Mouse (Mus musculus): ENCODE results near the gene A630001G21Rik. TPM values are rescaled to one million over a fixed set of nuclear protein-coding genes. Genes with fewer than 3 reads are reported as not detected.
"Not testable (repeated sequence)": the region's sequence is repeated elsewhere in the genome, so short reads cannot be mapped to it uniquely, and the experiment has no call there.

Gene A630001G21Rik
- polyA plus RNA-seq (2014; fragmentation: Nextera tagmentation; extraction: Ambion mirVana) = 0.87 and 1.8 TPM in 2 replicates

DNA sequence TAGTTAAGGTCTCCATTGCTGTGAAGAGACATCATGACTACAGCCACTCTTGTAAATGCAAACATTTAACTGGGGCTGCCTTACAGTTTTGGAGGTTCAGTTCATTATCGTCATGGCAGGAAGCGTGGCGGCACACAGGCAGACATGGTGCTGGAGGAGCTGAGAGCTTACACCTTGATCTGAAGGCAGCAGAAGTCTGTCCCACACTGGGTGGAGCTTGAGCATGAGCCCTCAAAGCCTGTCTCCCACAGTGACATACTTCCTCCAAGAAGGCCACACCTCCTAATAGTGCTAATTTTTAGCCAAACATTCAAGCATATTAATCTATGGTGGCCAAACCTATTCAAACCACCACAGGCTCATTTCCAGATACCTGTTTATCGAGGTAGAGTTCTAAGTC is at the start of gene A630001G21Rik:
Gene A630001G21Rik, minus strand, starts transcription at position 208 of the 400 bp plus-strand sequence.
- no peaks in the 10 kb centered on the region for H3K36me3 ChIP-seq (ENCODE audit: control insufficient read depth, insufficient read depth, low read length)
- no peak within 1 kb of the TSS for H3K27ac ChIP-seq (ENCODE audit: low read depth, low read length)
- no peaks in the 10 kb centered on the region for H3K27me3 ChIP-seq (ENCODE audit: control insufficient read depth, insufficient read depth, low read length)
- no peak for ATAC-seq (ENCODE audit: low FRiP score, low TSS enrichment)
- WGBS = 94% methylated on average over 4 of the region's 4 CpGs
- no peak within 1 kb of the TSS for H3K9ac ChIP-seq (ENCODE audit: low read depth, low read length)
- no peak within 1 kb of the TSS for H3K4me2 ChIP-seq (replicated peaks; ENCODE audit: low read depth, low read length)
- H3K9me3 ChIP-seq (ENCODE audit: control insufficient read depth, low read length) = no peaks in the 10 kb centered on the region
- H3K4me3 ChIP-seq (ENCODE audit: low read length) = no peak within 1 kb of the TSS
- no peaks in the 10 kb centered on the region for H3K4me1 ChIP-seq (ENCODE audit: control insufficient read depth, insufficient read depth, low read length)

DNA sequence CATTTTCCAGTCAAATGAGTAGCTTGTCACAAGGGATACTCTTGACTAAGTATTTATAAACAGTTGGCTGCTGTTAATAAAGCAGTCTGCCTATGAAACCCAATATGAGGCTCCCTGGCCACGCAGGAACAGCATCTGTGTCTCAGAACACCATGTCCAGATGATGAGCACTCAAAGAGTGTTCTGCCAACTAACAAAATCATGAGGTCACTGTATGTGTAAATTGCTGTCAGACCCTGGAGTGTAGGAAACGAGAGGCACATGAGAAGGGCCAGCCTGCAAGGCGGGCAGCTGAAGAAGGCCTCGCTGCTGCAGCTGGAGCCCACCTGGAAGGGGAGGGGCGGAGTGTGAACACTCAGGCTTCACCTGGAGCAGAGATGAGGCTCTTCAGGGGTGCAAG is 48.7 kb upstream of the A630001G21Rik start:
- no peak for ATAC-seq (ENCODE audit: low FRiP score, low TSS enrichment)
- no peaks in the 10 kb centered on the region for H3K27me3 ChIP-seq (ENCODE audit: control insufficient read depth, insufficient read depth, low read length)
- WGBS = 79% methylated on average over 5 of the region's 5 CpGs
- H3K36me3 ChIP-seq (ENCODE audit: control insufficient read depth, insufficient read depth, low read length) = peaks cover 14% of the 10 kb centered on the region; the same call in 1 of the 2 replicates
- no peak overlapping the region for H3K4me2 ChIP-seq (replicated peaks; ENCODE audit: low read depth, low read length)
- H3K4me3 ChIP-seq (ENCODE audit: low read length) = no peak overlapping the region
- H3K9me3 ChIP-seq (ENCODE audit: control insufficient read depth, low read length) = no peaks in the 10 kb centered on the region
- H3K27ac ChIP-seq (ENCODE audit: low read depth, low read length) = no peak overlapping the region
- H3K4me1 ChIP-seq (ENCODE audit: control insufficient read depth, insufficient read depth, low read length) = no peaks in the 10 kb centered on the region
- H3K9ac ChIP-seq (ENCODE audit: low read depth, low read length) = no peak overlapping the region

DNA sequence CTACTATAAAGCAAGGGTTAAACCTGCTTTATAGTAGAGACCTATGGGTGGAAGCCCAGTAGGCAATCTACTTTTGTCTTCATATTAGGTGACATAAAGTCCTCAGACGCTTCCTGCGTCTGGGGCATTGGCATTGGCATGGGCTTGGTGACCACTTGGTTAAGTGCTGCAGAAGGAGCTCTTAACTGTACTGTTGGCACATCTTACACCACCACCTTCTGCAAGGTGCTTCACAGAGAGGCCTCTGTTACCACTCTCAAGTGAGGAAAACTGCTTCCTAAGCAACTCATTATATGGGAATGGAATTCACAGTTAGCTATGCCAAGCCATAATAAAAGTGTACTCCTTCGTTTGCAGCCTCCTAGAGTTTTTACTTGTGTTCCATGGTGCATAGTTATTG is 46.5 kb upstream of the A630001G21Rik start:
- H3K4me1 ChIP-seq (ENCODE audit: control insufficient read depth, insufficient read depth, low read length) = no peaks in the 10 kb centered on the region
- WGBS = 89% methylated on average over 3 of the region's 3 CpGs
- H3K4me2 ChIP-seq (replicated peaks; ENCODE audit: low read depth, low read length) = no peak overlapping the region
- H3K9ac ChIP-seq (ENCODE audit: low read depth, low read length) = no peak overlapping the region
- no peak overlapping the region for H3K27ac ChIP-seq (ENCODE audit: low read depth, low read length)
- peaks cover 26% of the 10 kb centered on the region for H3K36me3 ChIP-seq (ENCODE audit: control insufficient read depth, insufficient read depth, low read length)
- no peak overlapping the region for H3K4me3 ChIP-seq (ENCODE audit: low read length)
- H3K27me3 ChIP-seq (ENCODE audit: control insufficient read depth, insufficient read depth, low read length) = no peaks in the 10 kb centered on the region
- H3K9me3 ChIP-seq (ENCODE audit: control insufficient read depth, low read length) = no peaks in the 10 kb centered on the region
- no peak for ATAC-seq (ENCODE audit: low FRiP score, low TSS enrichment)

DNA sequence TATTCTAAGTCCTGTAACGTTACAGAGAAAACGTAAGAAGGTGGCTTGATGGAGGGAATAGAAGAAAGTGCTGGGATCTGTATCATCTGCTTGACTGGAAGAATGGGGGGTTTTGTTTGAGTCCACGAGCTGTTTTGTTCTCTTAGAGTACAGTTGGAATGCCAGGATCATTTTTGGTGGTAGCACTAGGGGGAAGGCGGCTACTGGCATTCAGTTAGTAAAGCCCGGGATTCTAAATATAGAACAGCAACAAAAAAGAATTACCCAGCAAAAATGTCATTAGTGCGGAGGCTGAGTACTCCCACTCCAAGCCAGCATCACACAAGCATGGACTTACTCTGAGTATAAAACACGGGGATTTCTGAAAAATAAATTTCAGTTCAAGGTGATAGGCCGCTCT is 43.8 kb upstream of the A630001G21Rik start:
- 89% methylated on average over 8 of the region's 8 CpGs for WGBS
- no peak overlapping the region for H3K4me3 ChIP-seq (ENCODE audit: low read length)
- no peak overlapping the region for H3K27ac ChIP-seq (ENCODE audit: low read depth, low read length)
- H3K4me2 ChIP-seq (replicated peaks; ENCODE audit: low read depth, low read length) = no peak overlapping the region
- no peaks in the 10 kb centered on the region for H3K27me3 ChIP-seq (ENCODE audit: control insufficient read depth, insufficient read depth, low read length)
- H3K36me3 ChIP-seq (ENCODE audit: control insufficient read depth, insufficient read depth, low read length) = peaks cover 36% of the 10 kb centered on the region
- H3K9ac ChIP-seq (ENCODE audit: low read depth, low read length) = no peak overlapping the region
- ATAC-seq (ENCODE audit: low FRiP score, low TSS enrichment) = no peak
- no peaks in the 10 kb centered on the region for H3K4me1 ChIP-seq (ENCODE audit: control insufficient read depth, insufficient read depth, low read length)
- no peaks in the 10 kb centered on the region for H3K9me3 ChIP-seq (ENCODE audit: control insufficient read depth, low read length)

DNA sequence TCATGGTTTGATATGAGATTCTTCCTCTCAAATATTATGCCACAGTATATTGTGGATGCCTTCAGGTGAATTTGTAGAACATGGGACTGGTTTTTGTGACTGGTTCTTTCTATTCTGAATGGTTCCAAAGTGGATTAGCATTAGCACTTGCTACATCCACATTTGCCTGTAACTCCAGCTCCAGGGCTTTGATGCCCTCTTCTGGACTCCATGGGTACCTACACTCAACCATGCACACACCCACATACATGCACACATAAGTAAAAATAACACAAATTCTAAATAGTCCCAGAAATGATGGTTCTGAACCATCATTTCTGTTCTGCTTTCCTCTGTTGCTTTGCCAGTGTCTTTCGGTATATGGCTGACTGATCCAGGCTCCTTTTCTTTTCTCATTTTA is 41.3 kb upstream of the A630001G21Rik start:
- Histone ChIP-seq H3K27me3 (ENCODE audit: control insufficient read depth, insufficient read depth, low read length) (no peaks in the 10 kb centered on the region), H3K9ac (ENCODE audit: low read depth, low read length) (no peak overlapping the region), H3K4me3 (ENCODE audit: low read length) (no peak overlapping the region), H3K9me3 (ENCODE audit: control insufficient read depth, low read length) (no peaks in the 10 kb centered on the region), H3K27ac (ENCODE audit: low read depth, low read length) (no peak overlapping the region), H3K4me2 (replicated peaks; ENCODE audit: low read depth, low read length) (no peak overlapping the region), H3K4me1 (ENCODE audit: control insufficient read depth, insufficient read depth, low read length) (no peaks in the 10 kb centered on the region), H3K36me3 (ENCODE audit: control insufficient read depth, insufficient read depth, low read length) (peaks cover 36% of the 10 kb centered on the region)
- WGBS = 94% methylated on average over 1 of the region's 1 CpGs
- ATAC-seq (ENCODE audit: low FRiP score, low TSS enrichment) = no peak

DNA sequence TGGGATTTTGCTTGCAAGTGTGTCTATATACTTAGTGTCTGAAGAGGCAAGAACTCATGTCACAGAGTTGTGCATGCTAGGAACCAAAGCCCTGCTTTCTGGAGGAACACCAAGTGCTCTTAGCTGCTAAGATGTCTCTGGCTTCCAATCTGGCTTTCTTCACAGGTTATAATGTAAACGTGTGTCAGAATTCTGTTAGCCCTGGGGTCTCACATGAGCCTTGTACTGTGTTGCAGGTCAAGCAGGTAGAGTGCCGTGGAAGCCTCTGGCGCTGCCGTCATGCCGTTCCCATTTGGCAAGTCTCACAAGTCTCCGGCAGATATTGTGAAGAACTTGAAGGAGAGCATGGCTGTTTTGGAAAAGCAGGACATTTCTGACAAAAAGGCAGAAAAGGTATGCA is 39.7 kb upstream of the A630001G21Rik start:
- no peak for ATAC-seq (ENCODE audit: low FRiP score, low TSS enrichment)
- no peak overlapping the region for H3K4me3 ChIP-seq (ENCODE audit: low read length)
- H3K4me2 ChIP-seq (replicated peaks; ENCODE audit: low read depth, low read length) = no peak overlapping the region
- H3K36me3 ChIP-seq (ENCODE audit: control insufficient read depth, insufficient read depth, low read length) = peaks cover 33% of the 10 kb centered on the region
- H3K9me3 ChIP-seq (ENCODE audit: control insufficient read depth, low read length) = no peaks in the 10 kb centered on the region
- WGBS = 97% methylated on average over 6 of the region's 6 CpGs
- no peak overlapping the region for H3K9ac ChIP-seq (ENCODE audit: low read depth, low read length)
- H3K27me3 ChIP-seq (ENCODE audit: control insufficient read depth, insufficient read depth, low read length) = no peaks in the 10 kb centered on the region
- no peak overlapping the region for H3K27ac ChIP-seq (ENCODE audit: low read depth, low read length)
- H3K4me1 ChIP-seq (ENCODE audit: control insufficient read depth, insufficient read depth, low read length) = 0 out of 2 replicates have a peak, but pooled peaks cover 2% of the 10 kb centered on the region

DNA sequence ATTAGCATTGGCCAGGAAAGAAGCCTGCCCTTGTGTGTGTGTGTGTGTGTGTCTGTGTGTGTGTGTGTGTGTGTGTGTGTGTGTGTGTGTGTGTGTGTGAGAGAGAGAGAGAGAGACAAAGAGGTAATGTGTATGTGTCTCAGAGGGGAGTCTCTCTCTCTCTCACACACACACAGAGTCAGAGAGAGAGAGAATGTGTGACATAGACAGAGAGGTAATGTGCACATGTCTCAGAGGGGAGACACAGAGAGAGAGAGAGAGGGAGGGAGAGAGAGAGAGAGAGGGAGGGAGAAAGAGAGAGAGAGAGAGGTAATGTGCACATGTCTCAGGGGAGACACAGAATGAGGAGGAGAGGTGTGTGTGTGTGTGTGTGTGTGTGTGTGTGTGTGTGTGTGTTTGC is 35.8 kb upstream of the A630001G21Rik start:
- ATAC-seq (ENCODE audit: low FRiP score, low TSS enrichment); H3K4me1 ChIP-seq (ENCODE audit: control insufficient read depth, insufficient read depth, low read length); H3K9me3 ChIP-seq (ENCODE audit: control insufficient read depth, low read length); H3K36me3 ChIP-seq (ENCODE audit: control insufficient read depth, insufficient read depth, low read length); H3K27ac ChIP-seq (ENCODE audit: low read depth, low read length); H3K4me3 ChIP-seq (ENCODE audit: low read length); H3K9ac ChIP-seq (ENCODE audit: low read depth, low read length); H3K4me2 ChIP-seq (replicated peaks; ENCODE audit: low read depth, low read length); H3K27me3 ChIP-seq (ENCODE audit: control insufficient read depth, insufficient read depth, low read length): not testable (repeated sequence)

DNA sequence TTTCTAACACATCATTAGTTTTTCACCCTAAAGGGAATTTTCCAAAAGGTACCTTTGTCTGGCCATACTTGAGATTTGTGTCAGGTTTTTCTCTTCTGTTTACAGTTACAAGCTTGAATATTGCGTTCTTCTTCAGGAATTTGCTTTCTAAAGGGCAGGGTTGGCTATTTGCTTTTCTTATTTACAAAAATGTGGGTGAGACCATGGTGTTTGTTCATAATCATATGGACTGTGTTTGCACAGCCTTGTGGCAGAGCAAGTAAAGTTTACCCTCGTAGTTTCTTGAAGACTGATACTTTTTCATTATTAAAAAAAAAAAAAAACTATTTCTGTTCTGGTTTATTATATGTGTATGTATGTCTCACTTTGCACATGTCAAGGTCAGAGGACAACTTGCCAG is 32.3 kb upstream of the A630001G21Rik start:
- Histone ChIP-seq H3K27me3 (ENCODE audit: control insufficient read depth, insufficient read depth, low read length) (no peaks in the 10 kb centered on the region), H3K9me3 (ENCODE audit: control insufficient read depth, low read length) (no peaks in the 10 kb centered on the region), H3K27ac (ENCODE audit: low read depth, low read length) (no peak overlapping the region), H3K36me3 (ENCODE audit: control insufficient read depth, insufficient read depth, low read length) (no peaks in the 10 kb centered on the region), H3K4me3 (ENCODE audit: low read length) (no peak overlapping the region), H3K4me1 (ENCODE audit: control insufficient read depth, insufficient read depth, low read length) (peaks cover 6% of the 10 kb centered on the region; the same call in 1 of the 2 replicates), H3K9ac (ENCODE audit: low read depth, low read length) (no peak overlapping the region), H3K4me2 (replicated peaks; ENCODE audit: low read depth, low read length) (no peak overlapping the region)
- WGBS = 85% methylated on average over 2 of the region's 2 CpGs
- no peak for ATAC-seq (ENCODE audit: low FRiP score, low TSS enrichment)

DNA sequence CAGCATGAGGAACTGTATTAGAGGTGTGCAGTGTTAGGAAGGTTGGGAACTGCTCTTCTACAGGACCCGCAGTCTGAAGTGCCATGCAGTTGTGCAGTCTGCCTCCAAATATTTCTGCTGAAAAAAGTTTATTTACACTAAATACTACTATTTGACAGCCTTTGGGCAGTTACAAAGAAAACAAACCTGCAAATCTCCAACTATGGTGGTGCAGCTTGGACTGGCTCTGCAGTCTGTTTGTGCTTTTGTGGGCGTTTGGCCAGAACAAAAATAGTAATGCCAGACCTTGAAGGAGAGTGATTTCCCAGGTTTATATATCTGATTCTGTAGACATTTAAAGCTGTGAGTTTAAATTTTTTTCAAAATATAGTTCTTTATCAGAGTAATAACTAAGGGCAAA is 31.9 kb upstream of the A630001G21Rik start:
- H3K27me3 ChIP-seq (ENCODE audit: control insufficient read depth, insufficient read depth, low read length) = no peaks in the 10 kb centered on the region
- H3K4me1 ChIP-seq (ENCODE audit: control insufficient read depth, insufficient read depth, low read length) = peaks cover 6% of the 10 kb centered on the region; the same call in 1 of the 2 replicates
- no peaks in the 10 kb centered on the region for H3K36me3 ChIP-seq (ENCODE audit: control insufficient read depth, insufficient read depth, low read length)
- WGBS = 73% methylated on average over 2 of the region's 2 CpGs
- no peak overlapping the region for H3K4me3 ChIP-seq (ENCODE audit: low read length)
- no peak for ATAC-seq (ENCODE audit: low FRiP score, low TSS enrichment)
- no peaks in the 10 kb centered on the region for H3K9me3 ChIP-seq (ENCODE audit: control insufficient read depth, low read length)
- H3K9ac ChIP-seq (ENCODE audit: low read depth, low read length) = no peak overlapping the region
- no peak overlapping the region for H3K4me2 ChIP-seq (replicated peaks; ENCODE audit: low read depth, low read length)
- no peak overlapping the region for H3K27ac ChIP-seq (ENCODE audit: low read depth, low read length)
